ENCODE assay signal across 14 mouse cellular contexts in the genomic region with DNA sequence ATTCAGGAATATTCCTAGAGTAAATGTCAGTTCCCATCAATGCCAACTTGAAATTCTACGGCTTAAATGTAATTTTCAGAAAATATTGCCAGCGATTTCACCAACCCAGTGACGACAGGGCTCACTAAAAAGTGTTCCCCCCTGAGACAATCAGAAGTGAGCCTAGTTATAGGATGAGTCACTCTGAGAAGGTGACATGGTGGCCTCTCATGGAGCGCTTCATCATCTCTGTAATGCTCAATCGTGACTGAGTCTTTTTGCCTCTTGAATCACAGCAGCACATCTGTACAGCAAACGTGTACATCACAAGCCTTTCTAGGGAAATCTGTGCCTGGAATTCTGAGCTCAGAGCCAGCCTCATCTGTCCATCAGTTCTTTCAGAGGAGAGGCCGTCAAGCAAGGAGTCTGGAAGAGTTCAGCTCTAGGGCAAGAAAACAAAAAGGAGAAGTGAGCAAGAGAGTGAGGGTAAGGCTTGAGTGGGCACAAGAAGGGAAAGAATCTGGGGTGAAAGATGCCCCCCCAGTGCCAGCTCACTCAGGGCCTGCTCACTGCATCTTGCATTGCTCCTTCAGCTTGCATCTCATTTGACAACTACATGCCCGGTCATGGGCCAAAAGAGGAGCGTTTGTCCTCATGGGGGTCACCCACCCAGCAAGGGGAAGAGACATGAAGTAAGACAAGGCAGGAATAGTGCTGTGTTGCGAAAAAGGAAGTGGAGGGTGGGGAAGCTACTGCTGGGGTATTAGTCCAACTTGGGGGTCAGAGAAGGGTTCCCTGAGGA.
A peak's percentile ranks its signal among the peaks of the same experiment; 100 is the strongest.
DNase-seq lines count a peak whose midpoint lies in the region; ATAC-seq and TF ChIP-seq lines count a peak whose summit lies in the region.
"Had no signal": no experiment of that assay in that cellular context is flagged by ENCODE, and none has a peak within 500 bp of the region (broad histone marks: within the 10 kb centered on the region; RNA-seq: fewer than 3 reads in every experiment).

No protein-coding gene starts in this region.

- peak; percentile 63 for DNase-seq in layer of hippocampus, adult 9-11 months
- DNase-seq in layer of hippocampus, adult 2 months (ENCODE audit: low spot score in 2 of 2), result no peak
- DNase-seq in lung, postnatal 36 days, result peak; percentile 24
- no peak for DNase-seq in lung, postnatal 4 days
- no peak for DNase-seq in cerebellum, adult 11 months
- no peak for DNase-seq in spleen, postnatal 14 days (ENCODE audit: low spot score in 2 of 2)
- DNase-seq: adrenal gland, postnatal 14 days; cerebellum, adult 2 months; kidney, adult 11 months; kidney, postnatal 10 days; thymus, postnatal 36 days had no signal

- TF ChIP-seq CTCF in layer of hippocampus, adult 2 months (conservative IDR thresholded peaks at IDR 0.05), result no peak

- no peak overlapping the region for H3K4me3 ChIP-seq in layer of hippocampus, adult 2 months
- H3K4me3 ChIP-seq: embryonic facial prominence, embryonic 10.5 days had no signal

- ATAC-seq in common myeloid progenitor, adult 5-6 weeks (replicated peaks; ENCODE audit: low read depth, poor library complexity, severe bottlenecking), result peak; percentile 71
- ATAC-seq: midbrain, embryonic 16.5 days had no signal

- no peak overlapping the region for H3K27ac ChIP-seq in layer of hippocampus, adult 2 months
- H3K27ac ChIP-seq: embryonic facial prominence, embryonic 10.5 days had no signal

Comparison
In these comparisons a context has a peak if more than half of its experiments do, and no peak if none do; other contexts are left out.
1. DNase-seq: peak in layer of hippocampus, adult 9-11 months (single experiment) and lung, postnatal 36 days (single experiment); none in layer of hippocampus, adult 2 months (0 of 2), lung, postnatal 4 days (0 of 2), cerebellum, adult 11 months (single experiment) and spleen, postnatal 14 days (0 of 2).